Mouse (Mus musculus) cerebellum, postnatal 36 days (tissue): ENCODE measurements at regions not wholly inside any gene's neighbourhood (a gene's known extent, or its start where the extent isn't known, plus 50 kb on each side); places are given as distances from the start of the nearest gene placed in this dataset.

Experiments
- DNase-seq, 2 experiments: peaks; one replicate each; pipeline ENCODE4 v3.0.0; 2021 to 2022; ENCODE audit warnings: mixed read lengths in 2 of 2

GRCm38 (mm10) chr1:177616335-177617239 lies 113.0 kb upstream of the 1700016C15Rik start:
- DNase-seq, result no peak

GRCm38 (mm10) chr1:177620501-177621099 lies 109.0 kb upstream of the 1700016C15Rik start:
- DNase-seq, result peak; percentile 66 to 70

- DNase-seq, result no peak
Measured at GRCm38 (mm10) chr1:177621854-177622590, 107.6 kb upstream of the 1700016C15Rik start.

- no peak for DNase-seq
Measured at GRCm38 (mm10) chr1:177623304-177623726, 106.3 kb upstream of the 1700016C15Rik start.

- DNase-seq, result no peak
Measured at GRCm38 (mm10) chr1:177623735-177624134, 105.9 kb upstream of the 1700016C15Rik start.

GRCm38 (mm10) chr1:177627814-177628213 lies 101.8 kb upstream of the 1700016C15Rik start:
- no peak for DNase-seq

- DNase-seq, result no peak
Measured at GRCm38 (mm10) chr1:177633966-177634602, 95.5 kb upstream of the 1700016C15Rik start.

GRCm38 (mm10) chr1:177637061-177637460 lies 92.6 kb upstream of the 1700016C15Rik start:
- no peak for DNase-seq

GRCm38 (mm10) chr1:177638381-177638780 lies 91.2 kb upstream of the 1700016C15Rik start:
- no peak for DNase-seq

GRCm38 (mm10) chr1:177639931-177640846 lies 89.4 kb upstream of the 1700016C15Rik start:
- DNase-seq, result no peak

GRCm38 (mm10) chr1:177642712-177643467 lies 86.7 kb upstream of the 1700016C15Rik start:
- no peak for DNase-seq

- peak; percentile 71 to 76 for DNase-seq
Measured at GRCm38 (mm10) chr1:177643662-177644061, 86.0 kb upstream of the 1700016C15Rik start.

- DNase-seq, result no peak
Measured at GRCm38 (mm10) chr1:177644214-177644613, 85.4 kb upstream of the 1700016C15Rik start.

- DNase-seq, result no peak
Measured at GRCm38 (mm10) chr1:177645327-177645726, 84.3 kb upstream of the 1700016C15Rik start.

- no peak for DNase-seq
Measured at GRCm38 (mm10) chr1:177645897-177646535, 83.6 kb upstream of the 1700016C15Rik start.

- no peak for DNase-seq
Measured at GRCm38 (mm10) chr1:177647876-177648275, 81.7 kb upstream of the 1700016C15Rik start.

GRCm38 (mm10) chr1:177648974-177649373 lies 80.6 kb upstream of the 1700016C15Rik start:
- no peak for DNase-seq

GRCm38 (mm10) chr1:177651219-177651618 lies 78.4 kb upstream of the 1700016C15Rik start:
- no peak for DNase-seq

- no peak for DNase-seq
Measured at GRCm38 (mm10) chr1:177663163-177663562, 66.5 kb upstream of the 1700016C15Rik start.
